Mouse (Mus musculus) spleen, postnatal 36 days (tissue): ENCODE data around the gene Khsrp.
"Not testable (repeated sequence)": the region's sequence is repeated elsewhere in the genome, so short reads cannot be mapped to it uniquely, and the experiment has no call there.

ENCODE experiments used
- DNase-seq, 2 experiments: peaks; one replicate each; pipeline ENCODE4 v3.0.0; 2022; ENCODE audit warnings: low spot score in 2 of 2, mixed read lengths in 1 of 2

Khsrp gene

DNA sequence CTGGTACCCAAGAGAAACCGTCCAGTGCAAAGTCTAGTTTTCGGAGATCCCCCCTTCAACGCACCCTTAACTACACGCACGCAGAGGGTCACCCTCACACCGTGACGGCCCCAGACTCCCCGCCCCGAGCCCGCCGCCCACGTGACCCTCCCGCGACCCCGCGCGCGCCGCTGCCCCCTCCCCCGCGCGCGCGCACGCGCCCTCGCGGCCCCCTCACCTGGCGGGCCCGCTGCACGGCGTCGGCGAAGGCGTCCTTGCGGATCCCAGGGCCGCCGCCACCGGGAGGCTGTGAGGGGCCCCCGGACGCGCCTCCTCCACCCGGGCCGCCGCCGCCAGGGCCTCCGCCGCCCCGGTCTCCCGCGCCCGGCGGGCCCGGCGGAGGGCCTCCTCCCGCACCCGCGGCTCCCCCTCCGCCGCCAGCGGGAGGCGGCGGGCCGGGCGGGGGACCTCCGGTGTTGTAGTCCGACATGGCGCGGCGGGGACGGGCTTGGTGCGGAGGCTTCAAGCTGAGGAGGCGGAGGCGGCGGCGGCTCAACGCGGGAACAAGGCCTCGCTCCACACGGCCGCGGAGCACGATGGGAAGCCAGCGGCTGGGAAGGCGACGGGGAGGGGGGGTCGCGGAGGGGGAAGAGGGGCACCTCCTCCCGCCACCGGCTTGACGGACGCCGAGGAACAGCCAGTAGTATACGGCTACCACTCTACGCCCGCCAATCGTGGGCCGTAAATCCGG is at the start of gene Khsrp:
Khsrp (minus strand) TSS at position 592 of the 730 bp plus-strand sequence.
- DNase-seq: peak in 1 of 2 experiments; percentile 36

DNA sequence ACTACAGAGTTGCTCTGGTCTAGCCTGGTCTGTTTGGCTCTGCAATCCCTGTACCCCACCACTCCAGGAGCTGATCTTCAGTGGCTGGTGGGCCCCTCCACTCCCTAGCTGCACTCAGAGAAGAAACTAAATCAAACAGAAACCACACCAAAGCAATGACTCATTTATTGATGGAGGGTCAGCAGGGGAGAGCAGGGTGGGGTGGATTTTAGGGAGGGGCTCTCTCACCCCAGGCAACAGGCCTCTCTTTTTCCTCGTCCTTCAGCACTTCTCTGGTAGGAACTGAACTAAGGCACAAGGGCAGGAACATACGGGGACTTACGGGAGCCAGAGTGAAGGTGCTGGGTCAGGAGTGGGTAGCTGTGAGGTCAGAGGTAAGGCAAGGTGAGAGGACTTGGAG is 48.6 kb upstream of the Khsrp start:
- no peak for DNase-seq

DNA sequence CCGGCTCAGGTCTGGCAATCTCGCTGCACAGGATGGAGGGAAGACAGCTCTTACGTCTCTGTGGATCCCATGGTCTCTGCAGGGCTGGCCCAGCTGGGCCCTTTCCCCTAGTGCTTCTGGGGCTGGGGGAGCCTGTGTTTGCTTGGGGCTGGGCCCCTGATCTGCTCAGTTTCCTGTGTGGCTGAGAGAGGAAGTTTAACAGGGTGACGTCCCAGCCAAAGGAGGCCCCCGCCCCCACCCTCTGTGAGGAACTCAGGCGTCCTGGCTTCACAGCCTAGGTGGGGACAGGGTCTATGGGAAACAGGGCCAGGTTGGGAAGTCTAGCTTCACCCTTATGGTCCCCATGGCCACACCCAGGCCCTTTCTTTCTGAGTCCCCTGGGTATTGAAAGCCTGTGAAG is 47.0 kb upstream of the Khsrp start, which contains the start of gene Dennd1c:
Dennd1c (minus strand) TSS at position 179 of the 400 bp plus-strand sequence.
- peak; percentile 76 to 81 for DNase-seq

- DNase-seq: no peak
Observed at GRCm38 (mm10) chr17:57076916-57077315, 45.6 kb upstream of the Khsrp start.

DNA sequence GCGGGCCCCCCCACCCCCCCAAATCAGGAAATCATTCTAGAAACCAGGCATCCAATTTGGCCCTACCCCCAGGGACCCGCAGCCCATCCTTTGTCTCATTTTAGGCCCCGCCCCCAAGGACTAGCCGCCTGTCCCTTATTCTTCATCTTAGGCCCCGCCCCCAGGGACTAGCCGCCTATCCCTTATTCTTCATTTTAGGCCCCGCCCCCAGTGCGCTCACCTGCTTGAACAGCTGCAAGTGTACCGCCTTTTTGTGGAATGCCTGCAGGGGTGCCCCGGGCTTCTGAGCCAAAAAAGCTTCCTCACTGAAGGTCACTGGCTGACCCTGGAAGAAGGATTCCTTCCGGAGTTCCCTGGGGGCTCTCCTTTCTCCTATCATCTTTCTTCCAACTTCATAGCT is 39.4 kb upstream of the Khsrp start:
- DNase-seq: no peak

DNA sequence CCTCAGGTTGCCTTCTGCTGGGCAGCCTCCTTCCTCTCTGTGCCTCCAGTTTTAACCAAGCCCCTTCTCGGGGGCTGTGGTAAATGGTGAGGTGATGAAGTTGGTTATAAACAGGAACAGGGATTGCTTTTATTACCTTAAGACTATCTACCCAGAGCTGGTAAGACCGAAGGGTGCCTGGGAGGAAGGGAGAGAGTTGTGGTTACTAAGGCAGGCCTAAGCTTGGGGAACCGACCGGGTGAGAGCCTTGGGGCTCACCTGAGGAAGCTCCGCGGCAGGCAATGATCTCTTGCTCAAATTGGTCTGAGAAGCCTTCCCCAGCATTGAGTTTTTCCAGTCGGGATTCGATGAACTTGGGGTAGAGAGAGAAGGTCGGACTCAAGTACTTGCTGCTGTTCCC is 39.0 kb upstream of the Khsrp start:
- no peak for DNase-seq

- no peak for DNase-seq
Observed at GRCm38 (mm10) chr17:57066908-57067307, 35.6 kb upstream of the Khsrp start.

- DNase-seq: no peak
Observed at GRCm38 (mm10) chr17:57063031-57063430, 31.7 kb upstream of the Khsrp start.

DNA sequence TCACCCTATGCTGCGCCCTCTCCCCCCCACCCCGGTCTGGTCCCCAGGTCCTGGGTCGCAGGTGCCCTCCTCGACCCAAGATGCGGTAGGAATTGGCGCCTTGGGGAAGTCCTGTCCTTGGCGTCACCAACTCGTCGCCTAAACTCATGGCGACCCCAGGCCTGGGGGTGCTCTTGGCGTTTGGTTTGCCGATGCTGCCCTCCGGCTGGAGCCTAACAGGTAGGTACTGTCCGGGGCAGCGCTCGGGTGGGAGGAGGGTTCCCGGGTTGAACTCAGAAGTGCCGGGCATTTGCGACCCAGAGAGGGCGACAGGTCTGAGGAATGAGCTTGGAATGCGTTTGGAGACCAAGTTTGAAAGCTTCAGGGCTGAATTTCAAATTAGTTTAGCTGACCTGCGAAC is 31.2 kb upstream of the Khsrp start:
- DNase-seq: no peak

DNA sequence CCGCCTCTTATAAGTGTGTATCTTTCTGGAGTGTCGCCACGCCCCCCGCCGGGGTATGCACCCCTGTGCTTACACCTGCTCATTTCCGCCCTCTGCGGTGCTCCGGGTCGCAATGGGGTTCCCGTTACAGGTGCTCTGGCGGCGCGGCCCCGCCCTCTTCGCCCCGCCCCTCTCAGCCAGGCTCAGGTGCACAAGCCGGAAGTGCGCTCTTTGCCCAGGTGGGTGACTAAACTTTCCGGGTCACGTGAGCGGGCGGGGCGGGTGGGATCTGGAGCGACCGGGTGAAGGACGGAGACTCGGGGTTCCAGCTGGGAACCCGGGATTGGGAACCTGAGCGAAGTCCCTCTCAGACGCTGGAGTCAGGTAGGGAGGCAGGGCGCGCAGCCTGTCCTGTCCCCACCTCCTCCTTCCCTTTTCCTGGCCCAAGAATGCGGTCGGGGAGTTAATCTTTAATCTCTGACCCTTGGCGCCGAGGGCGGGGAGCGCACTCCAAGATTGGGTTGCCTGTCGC is 30.7 kb upstream of the Khsrp start:
- peak; percentile 54 to 63 for DNase-seq

- no peak for DNase-seq
Observed at GRCm38 (mm10) chr17:57061069-57061468, 29.7 kb upstream of the Khsrp start.

- DNase-seq: peak; percentile 95 to 96
Observed at GRCm38 (mm10) chr17:57060231-57060801, 29.0 kb upstream of the Khsrp start.

DNA sequence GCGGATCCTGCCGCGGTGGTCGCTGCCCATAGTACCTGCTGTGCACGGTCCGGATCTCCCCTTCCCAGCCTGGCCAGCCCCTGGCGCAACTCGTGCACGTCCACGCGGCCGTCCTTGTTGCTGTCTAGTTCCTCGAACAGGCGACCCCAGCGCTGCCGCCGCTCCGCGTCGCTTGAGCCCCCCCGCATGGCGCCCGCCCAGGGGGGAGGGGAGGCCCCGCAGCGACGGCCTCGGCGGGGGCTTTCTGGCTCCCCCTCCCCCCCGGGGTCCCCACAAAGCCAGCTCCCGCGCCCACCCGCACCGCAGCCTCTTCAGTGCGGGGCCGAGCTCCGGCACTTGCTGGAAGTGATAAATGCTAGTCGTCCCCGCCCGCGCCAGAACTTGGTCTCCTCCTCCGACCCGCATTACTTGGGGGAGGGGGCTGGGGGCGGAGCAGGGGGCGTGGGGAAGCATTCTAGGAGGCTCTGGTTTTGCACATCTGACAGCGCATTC is 28.2 kb upstream of the Khsrp start, which contains the start of gene Slc25a23:
Slc25a23 (minus strand) TSS at position 378 of the 492 bp plus-strand sequence.
- DNase-seq: peak; percentile 48 to 58

- DNase-seq: no peak
Observed at GRCm38 (mm10) chr17:57058891-57059485, 27.7 kb upstream of the Khsrp start, which contains the start of gene Crb3. Crb3 (plus strand) TSS chr17:57059105.

GRCm38 (mm10) chr17:57056246-57056645 is 24.9 kb upstream of the Khsrp start:
- DNase-seq: no peak

DNA sequence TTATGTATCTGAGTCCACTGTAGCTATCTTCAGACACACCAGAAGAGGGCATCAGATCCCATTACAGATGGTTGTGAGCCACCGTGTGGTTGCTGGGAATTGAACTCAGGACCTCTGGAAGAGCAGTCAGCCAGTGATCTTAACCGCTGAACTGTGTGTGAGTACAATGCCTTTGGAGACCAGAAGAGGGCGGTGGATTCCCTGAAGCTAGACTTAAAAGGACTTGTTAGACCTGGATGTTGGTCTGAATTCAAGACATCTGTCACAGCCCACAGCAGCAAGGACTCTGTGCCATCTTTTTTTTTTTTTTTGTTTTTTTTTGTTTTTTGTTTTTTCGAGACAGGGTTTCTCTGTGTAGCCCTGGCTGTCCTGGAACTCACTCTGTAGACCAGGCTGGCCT is 20.4 kb upstream of the Khsrp start:
- DNase-seq: not testable (repeated sequence)

- DNase-seq: no peak
Observed at GRCm38 (mm10) chr17:57048816-57049215, 17.5 kb upstream of the Khsrp start.

DNA sequence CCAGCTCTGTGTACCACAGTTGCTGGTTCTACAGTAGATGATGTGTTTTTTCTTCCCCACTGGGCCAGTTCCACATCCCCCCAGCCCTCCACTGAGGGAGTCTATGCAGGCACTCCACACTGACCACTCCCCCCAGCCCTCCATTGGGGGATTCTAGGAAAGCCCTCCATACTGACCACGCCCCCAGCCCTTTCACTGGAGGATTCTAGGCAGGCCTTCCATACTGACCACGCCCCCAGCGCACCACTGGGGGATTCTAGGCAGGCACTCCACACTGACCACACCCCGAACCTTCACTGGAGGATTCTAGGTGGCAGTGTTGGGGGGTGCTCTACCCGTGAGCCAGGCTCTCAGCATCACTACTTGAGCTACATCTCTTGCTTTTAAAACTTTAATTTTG is 16.1 kb upstream of the Khsrp start:
- no peak for DNase-seq

DNA sequence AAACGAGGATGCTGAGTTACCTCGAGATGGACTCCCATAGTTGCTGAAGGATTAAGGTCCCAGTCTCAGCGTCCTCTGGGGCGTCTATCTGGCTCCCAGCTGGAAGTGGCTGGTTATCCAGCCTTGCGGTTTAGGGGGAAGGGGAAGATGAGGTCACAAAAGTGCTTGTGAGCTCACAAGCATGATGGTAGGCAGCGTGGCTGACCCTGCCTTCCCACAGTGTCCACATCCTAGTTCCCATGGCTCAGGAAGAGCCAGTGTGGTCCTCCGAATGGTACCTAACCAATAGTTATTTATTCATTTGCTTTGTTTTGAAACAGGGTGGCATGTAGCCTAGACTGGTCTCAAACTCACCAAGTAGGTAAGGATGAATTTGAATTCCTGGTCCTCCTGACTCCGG is 10.2 kb upstream of the Khsrp start, which contains the start of gene Slc25a41:
Slc25a41 (minus strand) TSS at position 101 of the 400 bp plus-strand sequence.
- no peak for DNase-seq

DNA sequence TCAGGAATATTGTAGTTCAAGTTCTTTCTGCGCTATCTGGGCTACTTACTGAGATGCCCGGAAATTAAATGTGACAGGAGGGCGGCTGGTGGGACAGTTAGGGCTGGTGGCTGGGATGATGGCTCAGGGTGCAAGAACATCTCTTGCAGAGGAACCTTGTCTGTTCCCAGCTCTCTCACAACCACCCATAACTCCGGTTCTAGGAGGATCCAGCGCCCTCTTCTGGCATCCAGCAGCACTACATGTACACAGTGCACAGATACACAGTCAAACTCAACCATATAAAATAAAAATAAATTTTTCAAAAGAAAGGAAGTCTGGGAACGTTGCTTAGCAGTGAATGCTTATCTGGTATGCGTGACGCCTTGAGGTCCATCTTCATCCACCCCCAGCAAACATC is 7.7 kb upstream of the Khsrp start:
- no peak for DNase-seq

DNA sequence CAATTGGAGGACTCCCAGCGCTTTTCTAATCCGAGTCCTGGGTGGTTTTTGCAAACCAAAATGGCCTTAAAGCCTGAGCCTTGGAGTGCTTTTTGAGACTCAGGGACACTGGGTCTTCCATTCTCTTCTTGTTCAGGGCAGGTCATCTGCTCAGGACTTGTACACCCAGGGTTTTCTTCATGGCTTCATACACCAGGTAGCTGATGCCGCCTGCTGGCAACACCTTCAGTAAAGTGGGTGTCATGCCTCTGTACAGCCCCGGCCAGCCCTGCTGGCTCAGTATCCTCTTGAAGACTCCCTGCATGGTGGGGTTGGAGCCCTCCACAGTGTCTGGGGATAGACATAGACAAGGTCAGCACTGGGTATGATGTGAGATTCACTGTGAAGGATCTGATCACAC is 1.5 kb upstream of the Khsrp start:
- no peak for DNase-seq

- peak; percentile 100 for DNase-seq
Observed at GRCm38 (mm10) chr17:57031661-57032420, 519 bp upstream of the Khsrp start.
